Mouse (Mus musculus) lung, postnatal 25 days (tissue): Measurements from ENCODE around the gene Rplp2.

Experiments used
- DNase-seq: peaks from one replicate; pipeline ENCODE4 v3.0.0; 2022; ENCODE audit warnings: low spot score

The Rplp2 gene

GRCm38 (mm10) chr7:141430585-141431240, 16.5 kb upstream of the Rplp2 start:
- DNase-seq: no peak

DNA sequence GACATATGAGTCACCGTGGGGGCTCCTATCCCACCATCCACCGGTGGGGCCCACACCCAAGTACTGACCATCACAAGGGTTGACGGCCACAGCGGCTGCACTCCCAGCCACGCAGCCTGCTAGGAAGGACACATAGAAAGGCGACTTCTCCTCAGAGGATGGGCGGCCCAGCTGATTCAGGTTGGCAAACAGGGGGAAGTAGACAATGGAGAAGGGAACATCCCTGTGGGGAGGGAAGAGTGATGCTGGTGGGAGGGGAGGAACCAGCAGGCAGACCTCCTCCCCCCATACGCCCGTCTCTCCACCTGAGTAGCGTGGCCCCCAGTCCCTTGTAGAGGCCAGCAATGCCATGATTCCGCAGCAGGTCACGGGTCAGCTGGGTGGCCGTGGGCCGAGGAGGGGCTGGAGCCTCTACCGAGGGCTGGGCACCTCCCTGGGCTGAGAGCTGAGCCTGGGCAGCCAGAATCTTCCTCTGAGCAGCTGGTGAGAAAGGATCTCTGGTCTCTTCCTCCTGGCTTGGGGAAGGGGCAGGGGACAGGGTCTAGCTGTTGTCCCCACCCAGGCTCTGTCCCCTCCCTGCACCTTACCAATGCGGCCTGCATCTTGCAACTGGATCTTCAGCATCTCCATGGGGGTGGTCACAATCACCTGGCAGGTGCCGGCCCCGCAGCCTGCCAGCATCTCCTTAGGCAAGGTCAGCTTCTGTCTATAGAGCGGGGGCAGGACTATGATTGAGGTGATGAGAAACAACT, 15.6 kb upstream of the Rplp2 start:
- no peak for DNase-seq

DNA sequence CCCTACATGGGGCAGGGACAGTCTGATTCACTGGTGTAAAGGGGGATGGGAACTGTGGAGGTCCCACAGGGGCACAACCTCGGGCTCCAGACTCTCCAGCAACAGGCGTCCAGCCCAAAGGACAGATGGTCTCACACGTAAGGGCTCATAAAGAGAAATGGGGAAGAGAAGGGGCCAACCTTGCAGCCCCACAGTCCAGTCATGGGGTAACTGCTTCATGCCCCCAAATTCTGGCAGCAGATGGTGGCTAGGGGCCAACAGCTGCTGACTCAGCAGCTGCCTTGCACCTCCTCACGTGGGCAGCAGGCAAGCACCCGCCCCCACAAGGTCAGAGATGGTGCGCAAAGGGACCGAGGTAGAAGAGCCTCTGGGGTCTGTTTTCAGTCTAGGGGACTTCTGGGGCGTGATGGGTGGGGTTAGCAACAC, 15.0 kb upstream of the Rplp2 start:
- no peak for DNase-seq

DNA sequence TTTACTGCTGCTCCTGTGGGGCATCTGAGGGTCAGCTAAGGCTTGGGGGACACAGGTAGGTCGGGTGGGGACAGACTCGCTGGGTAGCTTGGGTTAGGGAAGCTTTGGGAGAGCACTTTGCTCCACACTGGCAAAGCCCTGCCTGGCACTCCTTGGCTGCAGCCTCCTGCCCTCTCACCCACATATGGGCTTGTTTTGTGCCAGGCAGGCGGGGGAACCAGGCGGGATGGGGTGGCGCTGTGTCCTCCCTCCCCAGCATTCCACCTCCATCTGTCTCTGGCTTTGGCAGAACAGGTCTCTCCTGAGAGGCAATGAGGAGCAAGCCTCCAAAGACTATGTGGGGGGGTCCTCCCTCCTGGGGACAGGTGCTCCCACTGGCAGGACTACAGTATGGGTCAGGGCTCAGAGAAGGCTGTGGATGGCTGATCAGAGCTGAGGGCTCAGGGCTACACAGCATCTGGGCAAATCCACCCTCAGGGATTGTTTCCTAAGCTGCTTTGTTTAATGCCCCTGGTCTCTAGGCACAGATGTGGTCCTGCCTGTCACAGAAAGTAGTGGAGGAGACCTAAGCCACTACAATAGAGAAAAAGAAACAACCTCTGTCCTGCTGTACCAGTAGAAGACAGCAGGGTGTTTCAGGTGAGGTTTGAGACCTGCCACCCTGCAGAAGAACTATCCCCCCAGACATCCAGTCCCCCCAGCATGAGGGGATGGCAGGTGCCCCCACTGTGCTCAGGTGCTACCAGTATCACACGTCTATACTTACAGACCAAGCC, 14.2 kb upstream of the Rplp2 start:
- no peak for DNase-seq

GRCm38 (mm10) chr7:141433517-141434400, 13.4 kb upstream of the Rplp2 start:
- DNase-seq: no peak

DNA sequence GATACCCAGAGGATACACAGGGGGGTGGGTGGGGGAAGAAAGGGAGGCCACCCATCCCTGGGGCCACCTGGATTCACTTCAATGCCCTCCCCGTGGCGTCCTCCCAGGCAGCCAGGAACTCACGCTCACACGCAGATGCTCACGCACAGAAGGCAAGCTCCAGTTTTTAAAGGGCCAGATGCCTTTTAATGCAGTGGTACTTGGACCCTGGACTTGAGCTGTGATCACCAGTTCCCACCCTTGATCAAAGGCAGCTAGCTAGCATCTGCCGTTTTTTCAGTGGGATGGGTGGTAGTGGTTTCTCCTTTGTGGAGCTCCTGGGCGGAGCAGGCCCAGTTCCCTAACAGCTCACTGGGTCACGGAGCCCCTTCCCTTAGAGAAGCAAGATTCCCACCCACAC, 12.7 kb upstream of the Rplp2 start:
- no peak for DNase-seq

- DNase-seq: peak; percentile 63
Observed at GRCm38 (mm10) chr7:141435129-141435855, 11.9 kb upstream of the Rplp2 start.

- no peak for DNase-seq
Observed at GRCm38 (mm10) chr7:141435856-141436522, 11.2 kb upstream of the Rplp2 start.

- no peak for DNase-seq
Observed at GRCm38 (mm10) chr7:141436523-141436892, 10.7 kb upstream of the Rplp2 start.

DNA sequence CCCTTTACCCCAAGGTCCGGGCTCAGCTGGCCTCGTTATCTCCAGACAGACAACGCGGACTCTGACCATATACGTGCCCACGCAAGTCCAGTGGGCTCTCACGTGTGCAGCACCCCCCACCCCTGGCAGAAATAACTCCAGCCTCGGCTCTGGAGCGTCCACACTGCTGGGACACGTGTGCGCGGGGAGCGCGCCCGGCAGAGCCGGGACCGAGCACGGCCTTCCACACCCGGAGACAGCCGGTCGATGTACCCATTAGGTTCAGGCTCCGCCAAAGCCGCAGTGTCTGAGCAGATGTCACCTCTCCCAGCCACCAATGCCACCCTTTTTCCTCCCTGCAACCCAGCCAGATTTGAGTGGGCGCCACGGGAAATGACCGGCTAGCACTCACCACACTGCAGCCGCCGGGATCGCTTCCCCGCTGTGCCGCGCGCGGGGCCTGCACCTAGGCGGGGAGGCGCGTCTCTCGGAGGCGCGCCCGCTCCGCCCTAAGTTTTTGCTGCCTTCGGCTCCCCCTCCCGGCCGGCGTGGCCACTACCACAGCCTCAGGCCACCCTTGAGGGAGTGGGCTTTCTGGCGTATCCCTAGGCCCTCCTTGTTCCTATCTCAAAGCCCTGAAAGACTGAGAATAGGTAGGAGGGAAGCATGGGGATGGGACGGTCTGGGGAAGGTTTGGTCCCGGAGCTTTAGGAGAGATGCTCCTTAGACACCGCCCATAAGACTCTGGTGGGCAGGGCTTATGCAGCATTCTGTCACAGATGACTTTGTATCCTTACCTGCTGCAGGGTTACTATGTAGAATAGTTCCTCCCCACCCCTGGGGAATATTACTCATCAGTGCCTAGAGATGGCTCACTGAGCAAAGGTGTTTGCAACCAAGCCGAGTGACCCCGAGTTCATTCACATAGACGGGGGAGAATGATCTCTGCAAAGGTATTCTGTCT, 9.7 kb upstream of the Rplp2 start, which contains the start of gene Slc25a22:
Gene Slc25a22, minus strand, starts transcription at position 715 of the 943 bp plus-strand sequence.
- peak; percentile 79 for DNase-seq

- no peak for DNase-seq
Observed at GRCm38 (mm10) chr7:141438201-141438968, 8.8 kb upstream of the Rplp2 start.

GRCm38 (mm10) chr7:141439140-141439679, 8.0 kb upstream of the Rplp2 start:
- DNase-seq: no peak

DNA sequence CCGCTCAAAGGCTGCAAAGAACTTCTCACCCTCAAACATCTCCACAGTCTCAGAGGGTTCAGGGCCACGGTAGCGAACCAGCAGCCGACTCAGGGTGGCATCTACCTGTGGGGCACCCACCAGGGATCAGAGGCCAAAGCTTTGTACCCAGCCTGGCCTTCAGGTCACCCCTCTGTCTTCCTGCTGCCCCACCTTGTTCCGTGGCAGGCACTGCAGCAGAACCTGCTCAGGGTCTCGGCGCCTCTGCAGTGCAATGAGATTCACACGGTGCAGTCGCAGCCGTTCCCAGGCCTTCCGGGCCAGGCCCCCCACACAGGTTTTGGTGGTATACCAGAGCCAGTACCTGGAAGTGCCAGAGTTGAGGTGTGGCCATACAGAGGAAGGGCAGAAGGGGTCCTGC, 7.4 kb upstream of the Rplp2 start:
- DNase-seq: no peak

DNA sequence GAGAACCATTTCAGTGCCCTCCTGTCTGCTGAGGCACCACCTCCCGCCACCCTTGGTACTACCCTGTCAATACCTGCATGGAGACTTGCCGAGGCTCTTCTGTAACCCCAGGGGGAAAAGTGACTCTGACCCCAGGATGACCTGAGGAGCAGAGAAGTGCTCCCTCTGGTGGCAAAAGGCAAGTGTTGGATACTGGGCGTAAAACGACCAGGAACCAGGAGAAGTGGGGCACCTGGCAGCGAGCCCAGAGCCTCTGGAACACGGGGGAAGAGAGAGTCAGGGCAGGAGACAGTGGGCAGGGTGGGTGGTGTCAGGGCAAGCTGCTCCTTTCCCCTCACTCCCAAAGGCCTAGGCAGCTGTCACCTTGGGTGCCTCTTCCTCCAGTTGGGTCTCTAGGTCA, 6.6 kb upstream of the Rplp2 start:
- no peak for DNase-seq

- no peak for DNase-seq
Observed at GRCm38 (mm10) chr7:141441460-141441859, 5.7 kb upstream of the Rplp2 start.

DNA sequence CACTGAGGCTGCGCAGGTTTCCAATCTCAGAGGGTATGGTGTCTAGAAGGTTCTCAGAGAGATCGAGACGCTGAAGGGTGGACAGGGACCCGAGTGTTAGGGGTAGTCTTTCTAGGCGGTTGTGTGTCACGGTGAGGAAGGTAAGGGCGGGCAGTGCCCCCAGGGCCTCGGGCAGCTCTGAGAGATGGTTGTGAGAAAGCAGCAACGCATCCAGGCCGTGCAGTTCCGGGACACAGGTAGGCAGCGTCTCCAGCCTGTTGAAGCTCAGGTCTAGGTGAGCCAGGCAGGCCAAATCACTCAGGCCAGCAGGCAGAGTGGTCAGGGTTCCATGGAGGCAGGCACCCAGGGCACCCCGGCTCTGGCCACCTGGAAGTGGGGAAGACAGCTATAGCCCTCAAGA, 5.0 kb upstream of the Rplp2 start:
- DNase-seq: no peak

DNA sequence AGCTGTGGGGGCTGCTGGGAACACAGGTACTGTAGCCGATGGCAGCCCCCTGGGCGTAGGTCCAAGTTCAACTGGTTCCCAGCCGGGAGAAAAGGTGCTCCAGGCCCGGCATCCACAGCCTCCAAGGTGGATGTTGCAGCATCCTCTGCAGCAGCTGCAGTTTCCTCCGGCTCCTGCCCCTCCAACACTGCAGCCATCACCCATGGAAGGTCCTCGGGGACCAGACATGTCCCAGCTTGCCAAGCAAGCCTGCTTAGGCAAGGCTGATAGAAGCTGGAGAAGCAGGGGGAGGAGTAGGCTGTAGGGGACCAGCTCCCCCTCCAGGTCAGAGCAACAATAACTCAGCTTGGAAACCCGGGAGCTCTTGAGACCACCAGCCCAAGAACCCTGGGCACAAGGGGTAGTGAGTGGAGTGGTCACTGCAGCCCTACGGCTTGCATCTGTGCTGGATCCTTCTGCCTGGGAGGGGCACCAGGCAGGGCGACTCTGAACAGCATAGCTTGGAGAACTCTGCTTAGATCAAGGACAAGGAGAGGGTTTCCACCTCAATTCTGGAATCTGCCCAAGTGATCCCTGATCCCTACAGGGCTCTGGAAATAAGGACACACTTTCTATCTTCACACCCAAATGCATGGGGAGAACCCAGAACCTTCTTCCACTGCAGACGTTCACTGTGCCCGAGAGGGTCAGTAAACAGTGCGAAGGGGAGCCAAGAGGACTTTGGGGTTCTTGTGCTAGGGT, 3.9 kb upstream of the Rplp2 start:
- no peak for DNase-seq

GRCm38 (mm10) chr7:141443828-141444237, 3.3 kb upstream of the Rplp2 start, which contains the start of gene Pidd1:
Gene Pidd1, minus strand, starts transcription at chr7:141444025.
- DNase-seq: no peak
